Mouse (Mus musculus) neural tube, embryonic 11.5 days (tissue): Measurements from ENCODE around the gene Hacd3. TPM values are rescaled to one million over a fixed set of nuclear protein-coding genes. Genes with fewer than 3 reads are reported as not detected.
"Not testable (repeated sequence)": the region's sequence is repeated elsewhere in the genome, so short reads cannot be mapped to it uniquely, and the experiment has no call there.

Experiments used
- ATAC-seq: fragments of 200-750 bp; cut with Nextera tagmentation; 2 replicates; pipeline ENCODE4 v1.8.0; 2017; ENCODE audit warnings: moderate number of reproducible peaks, mild to moderate bottlenecking, moderate TSS enrichment, moderate library complexity; ENCODE audit not compliant: insufficient read depth, low FRiP score, low TSS enrichment
- DNase-seq: peaks from one replicate; pipeline ENCODE4 v3.0.0-alpha.2; 2015; ENCODE audit warnings: low spot score
- H3K27ac ChIP-seq: fragments of 300-500 bp; sonication (generic); 2 replicates; pipeline ENCODE4 v1.5.1; 2014; ENCODE audit warnings: low read depth, mild to moderate bottlenecking, low read length
- H3K27me3 ChIP-seq: fragments of 300-500 bp; sonication (generic); 2 replicates; pipeline ENCODE4 v1.6.1; 2014; ENCODE audit warnings: mild to moderate bottlenecking, low read length, mixed read lengths; ENCODE audit not compliant: control insufficient read depth, insufficient read depth
- H3K36me3 ChIP-seq: fragments of 300-500 bp; sonication (generic); 2 replicates; pipeline ENCODE4 v1.6.1; 2014; ENCODE audit warnings: mild to moderate bottlenecking, low read length, moderate library complexity, mixed read lengths; ENCODE audit not compliant: control insufficient read depth, insufficient read depth
- H3K4me1 ChIP-seq: fragments of 300-500 bp; sonication (generic); 2 replicates; pipeline ENCODE4 v1.6.1; 2014; ENCODE audit warnings: low read length, mixed read lengths; ENCODE audit not compliant: control insufficient read depth, insufficient read depth
- H3K4me2 ChIP-seq: fragments of 300-500 bp; sonication (generic); 2 replicates; pipeline ENCODE4 v1.6.1; 2014; ENCODE audit warnings: low read depth, mild to moderate bottlenecking, moderate library complexity
- H3K4me3 ChIP-seq: fragments of 300-500 bp; sonication (generic); 2 replicates; pipeline ENCODE4 v1.5.1; 2014; ENCODE audit warnings: low read depth, low read length
- H3K9ac ChIP-seq: fragments of 300-500 bp; sonication (generic); 2 replicates; pipeline ENCODE4 v1.6.1; 2014; ENCODE audit warnings: mild to moderate bottlenecking, low read length
- H3K9me3 ChIP-seq: fragments of 300-500 bp; sonication (generic); 2 replicates; pipeline ENCODE4 v1.6.1; 2016; ENCODE audit warnings: low read length; ENCODE audit not compliant: control insufficient read depth
- WGBS: fragments of 180-500 bp; shearing (Covaris S2); extraction: QIAGEN DNeasy Blood & Tissue Kit; methylation state at CpG from one replicate; pipeline ENCODE4 v1.1.7; 2014; 5-methylcytosine and 5-hydroxymethylcytosine counted together
- polyA plus RNA-seq: library from polyadenylated mRNA; unstranded; fragments of >200 nt; fragmentation: Nextera tagmentation; extraction: Ambion mirVana; gene quantifications from 2 replicates; pipeline ENCODE4 v1.2.1, GENCODE M21; 2014

The Hacd3 gene
- polyA plus RNA-seq, 1 experiment from 2014 or later, result 105 TPM

DNA sequence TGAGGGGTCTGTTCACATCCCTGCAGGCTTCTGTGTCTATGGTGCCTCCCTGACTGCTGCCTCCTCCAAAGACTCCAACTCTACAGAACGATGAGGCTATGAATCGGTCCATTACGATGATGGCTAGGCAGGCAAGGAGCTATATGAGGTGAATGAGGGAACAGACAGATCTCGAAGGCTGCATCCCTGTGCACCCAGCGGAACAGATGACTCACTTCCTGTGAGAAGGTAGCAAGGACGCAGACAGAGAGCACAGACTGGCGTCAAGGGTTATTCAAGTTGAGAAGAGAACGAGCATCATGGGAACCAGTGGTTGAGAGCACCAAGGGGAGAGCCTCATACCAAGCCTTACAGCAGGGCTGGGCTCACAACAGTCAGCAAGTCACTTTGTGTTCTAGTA, 10.9 kb downstream of the Hacd3 start:
- Histone ChIP-seq H3K9me3 (no peaks in the 10 kb centered on the region), H3K4me2 (no peak overlapping the region), H3K4me3 (no peak overlapping the region), H3K9ac (no peak overlapping the region), H3K4me1 (no peaks in the 10 kb centered on the region), H3K36me3 (peaks cover 2% of the 10 kb centered on the region), H3K27me3 (no peaks in the 10 kb centered on the region), H3K27ac (no peak overlapping the region)
- WGBS, result 90% methylated on average over 8 of the region's 8 CpGs
- ATAC-seq, result no peak
- no peak for DNase-seq

DNA sequence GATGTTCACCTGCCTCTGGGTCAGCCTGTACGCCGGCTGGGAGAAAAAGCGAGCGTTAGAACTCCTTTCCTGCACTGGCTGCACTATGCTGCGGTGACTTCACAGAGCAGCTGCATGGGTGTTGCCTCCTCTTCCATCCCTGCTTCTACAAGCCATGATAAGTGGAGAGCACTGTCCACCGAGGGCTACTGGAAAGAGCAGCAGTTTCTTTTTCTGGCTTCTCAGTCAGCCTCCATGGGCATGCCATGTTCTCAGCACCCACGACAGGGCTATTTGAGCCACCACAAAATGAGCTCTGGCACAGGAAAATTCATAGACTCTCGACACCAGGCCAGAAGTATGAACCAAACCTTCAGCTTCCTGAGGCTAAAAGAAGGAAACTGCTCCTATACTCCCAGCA, 15.8 kb downstream of the Hacd3 start:
- no peaks in the 10 kb centered on the region for H3K4me1 ChIP-seq
- H3K27ac ChIP-seq, result no peak overlapping the region
- DNase-seq (no peak), ATAC-seq (no peak)
- H3K27me3 ChIP-seq, result no peaks in the 10 kb centered on the region
- no peak overlapping the region for H3K9ac ChIP-seq
- no peak overlapping the region for H3K4me2 ChIP-seq
- peaks cover 16% of the 10 kb centered on the region for H3K36me3 ChIP-seq
- H3K4me3 ChIP-seq, result no peak overlapping the region
- 94% methylated on average over 8 of the region's 8 CpGs for WGBS
- no peaks in the 10 kb centered on the region for H3K9me3 ChIP-seq

DNA sequence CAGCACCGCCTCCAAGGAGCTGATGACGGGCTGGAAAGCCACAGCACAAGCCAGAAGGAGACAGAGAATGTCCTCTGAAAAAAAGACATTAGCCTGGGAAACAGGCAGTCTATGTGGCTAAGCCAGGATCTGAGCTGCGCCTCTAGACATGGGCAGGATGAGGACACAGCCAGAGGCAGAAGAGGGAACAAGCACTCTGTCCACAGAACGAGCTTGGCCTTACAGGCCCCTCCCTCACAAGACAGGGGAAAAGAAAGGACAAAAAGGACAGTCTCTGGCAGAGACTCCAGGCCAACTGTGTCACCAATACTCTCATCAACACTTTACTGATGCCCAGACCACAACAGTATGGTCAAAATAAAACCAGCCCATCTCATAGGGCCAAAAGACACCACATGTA, 20.0 kb downstream of the Hacd3 start:
- Histone ChIP-seq H3K27me3 (no peaks in the 10 kb centered on the region), H3K4me1 (no peaks in the 10 kb centered on the region), H3K36me3 (peaks cover 18% of the 10 kb centered on the region), H3K27ac (no peak overlapping the region), H3K4me3 (no peak overlapping the region), H3K4me2 (no peak overlapping the region), H3K9ac (no peak overlapping the region), H3K9me3 (no peaks in the 10 kb centered on the region)
- 69% methylated on average over 4 of the region's 4 CpGs for WGBS
- ATAC-seq (no peak), DNase-seq (no peak)

DNA sequence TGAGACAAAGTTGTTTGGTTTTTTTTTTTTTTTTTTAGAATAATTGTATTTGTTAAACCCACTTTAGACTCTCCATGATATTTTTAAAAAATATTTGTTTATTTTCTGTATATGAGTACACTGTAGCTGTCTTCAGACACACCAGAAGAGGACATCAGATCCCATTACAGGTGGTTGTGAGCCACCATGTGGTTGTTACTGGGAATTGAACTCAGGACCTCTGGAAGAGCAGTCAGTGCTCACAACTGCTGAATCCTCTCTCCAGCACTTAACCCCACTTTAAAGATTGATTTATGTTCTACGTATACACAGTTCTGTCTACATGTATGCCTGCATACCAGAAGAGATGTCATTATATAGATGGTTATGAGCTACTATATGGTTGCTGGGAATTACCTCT, 26.0 kb downstream of the Hacd3 start:
- H3K4me3 ChIP-seq, H3K9me3 ChIP-seq, H3K27ac ChIP-seq, H3K27me3 ChIP-seq, H3K4me2 ChIP-seq, DNase-seq, H3K9ac ChIP-seq, ATAC-seq, H3K36me3 ChIP-seq, H3K4me1 ChIP-seq: not testable (repeated sequence)
- 89% methylated on average over 1 of the region's 1 CpGs for WGBS

DNA sequence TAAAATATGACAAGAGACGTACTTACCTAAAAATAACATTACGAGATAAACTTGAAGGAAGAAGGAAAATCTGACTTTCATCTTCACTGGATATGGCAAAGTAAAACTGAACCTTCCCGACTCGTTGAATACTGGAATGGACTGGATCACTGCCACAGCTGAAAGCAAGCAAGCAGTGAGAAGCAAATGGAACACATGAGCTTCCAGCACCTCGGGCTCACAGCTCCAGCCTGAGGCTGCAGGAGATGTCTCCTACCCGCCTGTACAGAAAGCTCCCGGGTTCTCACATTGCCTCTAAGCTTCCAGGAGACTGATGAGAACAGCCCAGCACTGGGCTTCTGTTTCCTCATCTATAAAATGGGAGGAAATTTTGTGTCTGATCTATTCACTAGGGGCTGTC, 31.2 kb downstream of the Hacd3 start:
- Histone ChIP-seq H3K27me3 (no peaks in the 10 kb centered on the region), H3K4me1 (no peaks in the 10 kb centered on the region), H3K9ac (no peak overlapping the region), H3K4me3 (no peak overlapping the region), H3K4me2 (no peak overlapping the region), H3K36me3 (peaks cover 8% of the 10 kb centered on the region), H3K27ac (no peak overlapping the region), H3K9me3 (no peaks in the 10 kb centered on the region)
- 92% methylated on average over 7 of the region's 7 CpGs for WGBS
- ATAC-seq, result no peak
- DNase-seq, result no peak

DNA sequence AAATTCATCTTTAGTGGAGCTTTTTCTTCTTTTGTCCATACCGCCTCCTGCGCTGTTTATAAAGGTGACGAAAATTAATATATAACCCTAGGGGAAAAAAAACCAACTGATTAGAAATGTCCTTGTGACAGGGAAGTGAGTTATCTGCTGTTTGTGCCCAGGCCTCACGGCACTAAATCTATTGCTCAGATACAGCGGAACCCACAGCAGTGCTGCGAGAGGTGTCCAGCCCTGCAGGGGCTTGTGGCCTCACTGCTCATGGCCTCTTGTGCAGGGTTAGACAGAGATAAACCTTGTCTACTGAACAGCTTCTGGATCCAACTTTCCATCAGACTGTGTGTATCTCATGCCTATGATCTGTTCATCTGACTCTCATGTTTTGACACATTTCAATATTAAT, 33.0 kb downstream of the Hacd3 start:
- H3K36me3 ChIP-seq, result peaks cover 8% of the 10 kb centered on the region
- no peak overlapping the region for H3K9ac ChIP-seq

DNA sequence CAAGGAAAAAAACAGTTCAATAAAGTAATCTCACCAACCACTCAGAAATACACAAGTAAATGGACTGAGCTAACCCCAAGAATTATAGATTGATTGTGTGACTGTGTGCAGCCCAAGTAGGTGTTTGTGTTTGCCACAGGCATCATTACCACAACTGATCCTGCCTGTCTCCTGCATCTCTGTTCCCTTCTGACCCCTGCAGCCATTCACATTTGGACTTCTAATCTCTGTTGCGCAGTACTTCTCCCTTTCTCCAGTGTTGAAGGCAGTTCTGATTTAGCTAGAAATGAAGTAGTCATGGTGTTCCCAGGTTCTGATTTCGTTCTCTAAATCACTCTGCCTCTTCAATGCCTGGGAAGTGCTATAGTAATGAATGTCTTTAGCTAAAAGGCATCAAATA, 33.8 kb downstream of the Hacd3 start:
- WGBS, result 94% methylated on average over 2 of the region's 2 CpGs
- H3K9me3 ChIP-seq, result no peaks in the 10 kb centered on the region
- peaks cover 10% of the 10 kb centered on the region for H3K36me3 ChIP-seq
- H3K4me2 ChIP-seq, result no peak overlapping the region
- H3K4me3 ChIP-seq, result no peak overlapping the region
- H3K27ac ChIP-seq, result no peak overlapping the region
- no peaks in the 10 kb centered on the region for H3K4me1 ChIP-seq
- no peak for DNase-seq
- no peak for ATAC-seq
- no peaks in the 10 kb centered on the region for H3K27me3 ChIP-seq
- no peak overlapping the region for H3K9ac ChIP-seq

More for the DNA sequence above, 33.0 kb downstream of the Hacd3 start:
- no peak overlapping the region for H3K27ac ChIP-seq
- no peak overlapping the region for H3K4me3 ChIP-seq
- ATAC-seq (no peak), DNase-seq (no peak)
- no peak overlapping the region for H3K4me2 ChIP-seq
- WGBS, result 92% methylated on average over 6 of the region's 6 CpGs
- no peaks in the 10 kb centered on the region for H3K4me1 ChIP-seq
- H3K9me3 ChIP-seq, result no peaks in the 10 kb centered on the region
- no peaks in the 10 kb centered on the region for H3K27me3 ChIP-seq

DNA sequence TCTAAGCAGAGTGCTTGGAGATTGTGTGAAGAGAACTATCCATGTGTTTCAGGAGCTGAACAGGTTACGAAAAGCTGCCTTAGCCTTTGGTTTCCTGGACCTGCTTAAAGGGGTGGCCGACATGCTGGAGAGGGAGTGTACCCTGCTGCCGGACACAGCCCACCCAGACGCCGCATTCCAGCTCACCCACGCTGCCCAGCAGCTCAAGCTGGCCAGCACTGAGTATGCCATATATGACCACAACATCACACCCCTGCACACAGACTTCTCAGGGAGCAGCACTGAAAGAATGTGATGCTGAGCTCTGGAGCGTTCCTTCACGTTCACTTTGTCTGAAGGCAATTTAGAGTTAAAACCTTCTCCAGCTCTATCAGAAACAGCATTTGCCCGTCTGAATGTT, 35.7 kb downstream of the Hacd3 start:
- peaks cover 8% of the 10 kb centered on the region for H3K36me3 ChIP-seq
- ATAC-seq (no peak), DNase-seq (no peak)
- no peak overlapping the region for H3K27ac ChIP-seq
- H3K9ac ChIP-seq, result no peak overlapping the region
- no peaks in the 10 kb centered on the region for H3K9me3 ChIP-seq
- 90% methylated on average over 9 of the region's 9 CpGs for WGBS
- H3K27me3 ChIP-seq, result no peaks in the 10 kb centered on the region
- no peak overlapping the region for H3K4me3 ChIP-seq
- no peak overlapping the region for H3K4me2 ChIP-seq
- no peaks in the 10 kb centered on the region for H3K4me1 ChIP-seq

DNA sequence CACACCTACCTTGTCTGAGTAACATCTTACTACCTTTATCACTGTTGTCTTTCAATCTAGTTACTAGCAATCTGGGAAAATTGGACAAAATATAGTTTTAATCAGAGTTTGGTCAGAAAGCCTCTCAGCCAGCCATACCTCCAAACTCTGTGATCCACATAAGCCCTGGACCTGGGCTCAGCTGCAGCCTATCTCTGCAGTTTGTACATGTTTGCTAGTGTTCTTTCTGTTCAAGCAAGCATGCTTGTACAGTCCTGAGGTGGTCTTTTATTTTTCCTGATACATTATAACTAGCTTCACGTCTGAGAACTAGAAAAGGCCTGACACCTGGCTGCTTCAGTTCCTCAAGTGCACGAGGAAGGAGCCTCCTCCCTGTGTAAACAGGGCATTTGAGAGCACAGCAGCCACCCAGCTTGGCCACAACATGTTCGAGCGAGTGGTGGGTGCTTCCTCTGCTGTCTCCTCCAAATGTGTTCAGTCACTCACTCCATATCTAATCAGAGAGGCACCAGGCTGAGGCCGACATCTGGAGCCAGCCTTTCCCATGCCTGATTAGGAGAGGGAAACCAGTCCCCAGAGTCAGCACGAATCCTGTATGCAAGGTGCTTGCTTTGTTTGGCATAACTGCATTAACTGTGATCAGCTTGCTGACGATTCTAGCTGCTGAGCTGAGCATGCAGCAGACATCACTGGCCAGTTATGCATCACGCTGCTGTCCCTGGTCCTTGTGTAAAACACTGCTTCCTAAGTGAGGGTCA, 36.3 kb downstream of the Hacd3 start:
- Histone ChIP-seq H3K4me1 (no peaks in the 10 kb centered on the region), H3K9me3 (no peaks in the 10 kb centered on the region), H3K4me2 (no peak overlapping the region), H3K9ac (no peak overlapping the region), H3K27ac (no peak overlapping the region), H3K27me3 (no peaks in the 10 kb centered on the region), H3K36me3 (peaks cover 8% of the 10 kb centered on the region), H3K4me3 (no peak overlapping the region)
- no peak for ATAC-seq
- DNase-seq, result no peak
- 85% methylated on average over 8 of the region's 8 CpGs for WGBS
